Mouse (Mus musculus) frontal cortex, postnatal 10 days (tissue): ENCODE measurements around the gene Tinf2.

ENCODE experiments used
- DNase-seq, 2 experiments: peaks; one replicate each; pipeline ENCODE4 v3.0.0; 2022; ENCODE audit warnings: low spot score in 2 of 2, mixed read lengths in 1 of 2

The Tinf2 gene

DNA sequence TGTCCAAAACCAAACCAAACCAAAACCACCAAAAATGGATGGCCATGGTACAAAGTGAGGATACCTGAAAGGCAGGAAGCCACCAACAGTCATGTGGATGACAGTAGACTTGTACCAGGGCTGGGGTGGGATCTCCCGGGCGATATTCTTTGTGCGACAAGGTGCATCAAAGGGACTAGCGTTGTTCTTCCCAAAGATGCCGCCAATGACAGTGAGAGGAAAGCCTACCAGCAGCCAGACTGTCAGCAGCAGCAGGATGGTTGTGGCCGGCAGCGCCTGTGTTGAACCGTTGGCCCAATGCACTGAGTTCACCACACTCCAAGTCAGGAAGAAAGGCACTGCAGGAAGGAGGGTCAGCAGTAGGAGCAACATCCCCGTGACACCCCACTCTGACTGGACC lies 43.8 kb downstream of the Tinf2 start, which contains the start of gene Gm49378:
Gene Gm49378, minus strand, starts transcription at position 101 of the 400 bp plus-strand sequence.
- no peak for DNase-seq

DNA sequence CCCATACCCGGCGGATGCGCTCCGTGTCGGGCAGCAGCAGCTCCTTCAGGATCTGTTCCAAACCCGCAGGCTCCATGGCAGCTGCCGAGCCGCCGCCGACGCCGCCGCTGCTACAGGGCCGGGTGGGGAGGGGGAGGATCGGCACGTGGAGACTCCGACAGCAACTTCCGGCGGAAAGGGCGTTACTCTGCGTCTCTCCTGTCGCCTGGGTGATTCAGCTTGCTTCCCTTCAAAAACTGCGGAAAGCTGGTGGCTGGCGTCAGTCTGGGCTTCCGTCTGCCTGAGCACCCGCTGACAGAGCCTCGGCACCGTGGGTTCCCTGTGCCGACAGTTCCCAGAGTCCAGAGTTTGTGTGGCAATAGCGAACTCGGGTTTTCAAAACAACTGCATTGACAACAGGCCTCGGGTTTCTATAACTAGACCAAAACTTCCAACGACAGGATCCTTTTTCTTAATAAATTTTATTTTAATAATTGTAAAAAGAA lies 46.1 kb downstream of the Tinf2 start, which contains the start of gene Ipo4:
Gene Ipo4, minus strand, starts transcription at position 435 of the 485 bp plus-strand sequence.
- peak; percentile 79 to 86 for DNase-seq

DNA sequence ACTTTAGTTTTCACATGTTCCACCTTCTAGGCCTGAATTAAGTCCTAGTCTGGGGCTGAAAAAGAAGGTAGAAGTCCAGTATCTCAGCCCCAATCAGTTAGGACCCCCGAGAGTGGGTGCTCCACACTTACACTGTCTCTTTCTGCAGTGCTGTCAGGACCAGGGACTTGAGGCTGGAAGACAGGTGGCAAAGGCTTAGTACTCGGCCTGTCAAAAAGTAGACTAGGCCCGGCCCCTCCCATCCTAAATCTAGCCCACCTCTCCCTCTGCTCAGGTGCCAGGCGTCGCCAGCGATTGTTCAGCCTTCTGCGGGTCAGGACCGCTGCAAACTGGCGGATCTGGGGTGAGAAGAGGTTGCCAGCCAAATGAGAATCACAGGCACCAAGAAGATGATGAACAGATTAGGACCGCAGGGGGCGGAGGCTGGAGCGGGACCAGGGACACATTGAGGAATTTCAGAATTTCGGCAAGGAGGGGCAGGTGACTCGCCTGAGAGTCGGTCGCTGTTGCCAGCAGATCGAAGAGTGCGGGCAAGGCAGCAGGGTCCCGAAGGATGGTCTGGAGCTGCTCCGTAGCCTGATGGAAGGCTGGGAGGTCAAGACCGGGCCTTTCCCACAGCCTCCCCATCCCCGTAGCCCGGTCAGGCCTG lies 46.6 kb downstream of the Tinf2 start:
- no peak for DNase-seq

DNA sequence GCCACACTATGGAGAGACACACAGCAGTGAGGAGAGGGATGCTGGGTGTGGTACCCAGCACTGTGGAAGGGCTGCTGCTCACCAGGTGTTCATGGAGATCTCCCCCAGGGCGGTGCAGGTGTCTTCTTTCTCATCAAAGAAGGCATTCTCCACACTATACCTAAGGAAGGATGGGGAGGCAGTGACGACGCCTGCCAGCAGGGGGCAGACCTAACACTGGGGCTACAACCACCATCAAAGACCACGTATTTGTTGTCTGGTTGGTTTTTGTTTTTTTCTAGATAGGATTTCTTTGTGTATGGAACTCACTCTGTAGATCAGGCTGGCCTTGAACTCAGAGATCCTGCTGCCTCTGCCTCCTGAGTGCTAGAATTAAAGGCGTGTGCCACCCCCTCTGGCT lies 52.3 kb downstream of the Tinf2 start:
- no peak for DNase-seq

DNA sequence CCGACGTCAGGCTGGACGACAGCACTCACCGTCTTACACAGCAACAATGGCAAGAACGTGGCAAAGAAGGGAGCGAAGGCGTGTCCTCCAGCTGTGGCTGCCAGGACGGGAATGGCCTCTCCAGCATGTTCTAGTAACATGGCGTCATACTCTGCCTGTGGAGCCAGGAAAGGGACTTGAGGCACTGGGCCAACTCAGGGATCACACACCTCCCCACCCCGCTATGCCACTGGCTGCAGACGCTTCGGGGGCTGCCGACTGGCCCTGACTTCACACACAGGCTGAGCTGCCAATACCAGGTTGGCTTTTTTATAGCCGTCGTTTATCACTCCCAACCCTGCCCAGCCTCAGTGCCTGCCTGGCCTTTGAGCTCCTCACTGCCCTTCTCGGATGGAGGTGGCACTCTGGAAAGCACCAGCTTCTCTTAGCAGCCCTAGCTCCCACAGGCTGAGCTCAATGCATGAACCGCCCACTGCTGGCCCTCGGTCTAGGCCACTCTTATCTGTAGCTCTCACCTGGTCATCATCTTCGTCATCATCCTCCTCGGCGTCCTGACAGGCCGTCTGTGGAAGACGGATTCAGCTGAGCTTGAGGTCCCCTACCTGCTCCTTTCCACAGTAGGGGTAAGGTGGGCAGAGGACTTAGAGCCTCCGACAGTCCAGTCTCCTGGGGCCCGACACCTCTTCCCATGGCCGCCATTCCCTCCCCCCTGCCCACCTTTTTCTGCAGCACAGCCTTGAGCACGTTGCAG lies 53.4 kb downstream of the Tinf2 start:
- DNase-seq, result no peak
